In the genomic region with DNA sequence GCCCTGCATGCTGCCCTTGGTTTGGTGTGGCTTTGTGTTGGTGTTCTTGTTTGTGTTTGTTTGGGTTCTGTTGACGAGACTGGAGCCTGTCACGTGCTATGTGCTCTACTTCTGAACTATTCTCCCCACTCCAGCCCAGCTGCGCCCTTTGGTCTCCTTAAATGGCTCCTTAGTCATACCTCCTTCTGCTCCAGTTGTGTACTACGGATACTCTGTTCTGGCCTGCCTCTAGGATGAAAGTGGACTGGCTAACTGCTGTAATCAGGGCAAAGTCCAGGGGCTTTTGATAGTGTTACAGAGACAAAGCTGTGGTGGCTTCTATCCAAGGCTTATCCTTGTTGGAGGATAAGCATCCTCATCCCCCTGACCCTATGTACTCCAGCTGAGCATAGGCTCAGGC, we compare ENCODE assay signal across 27 mouse cellular contexts.
"Had no signal": no experiment of that assay in that cellular context is flagged by ENCODE, and none has a peak within 500 bp of the region (broad histone marks: within the 10 kb centered on the region; RNA-seq: fewer than 3 reads in every experiment).

No protein-coding gene starts in this region.

- H3K4me3 ChIP-seq: gastrocnemius, adult 2 months; heart, embryonic 10.5 days; heart, embryonic 12.5 days; hindbrain, embryonic 10.5 days; hindbrain, embryonic 12.5 days; kidney, embryonic 15.5 days; limb, embryonic 10.5 days; limb, embryonic 12.5 days; liver, embryonic 13.5 days had no signal

- H3K27ac ChIP-seq: gastrocnemius, adult 2 months; heart, embryonic 10.5 days; hindbrain, embryonic 10.5 days; hindbrain, embryonic 12.5 days; hindbrain, embryonic 14.5 days; kidney, embryonic 15.5 days; kidney, postnatal 0 days; limb, embryonic 10.5 days; limb, embryonic 12.5 days; liver, embryonic 13.5 days had no signal

- H3K9me3 ChIP-seq: heart, embryonic 10.5 days; heart, embryonic 12.5 days; hindbrain, embryonic 10.5 days; hindbrain, embryonic 12.5 days; kidney, embryonic 15.5 days; limb, embryonic 10.5 days; limb, embryonic 12.5 days; liver, embryonic 13.5 days had no signal

- H3K9ac ChIP-seq: heart, embryonic 12.5 days; hindbrain, embryonic 12.5 days; hindbrain, embryonic 14.5 days; kidney, embryonic 15.5 days; limb, embryonic 12.5 days; liver, embryonic 13.5 days had no signal

- ATAC-seq: hindbrain, embryonic 16.5 days; inflammation-experienced regulatory T-cells, adult 6 months had no signal

- H3K36me3 ChIP-seq: heart, embryonic 10.5 days; heart, embryonic 12.5 days; hindbrain, embryonic 10.5 days; hindbrain, embryonic 12.5 days; kidney, embryonic 15.5 days; limb, embryonic 10.5 days; limb, embryonic 12.5 days; liver, embryonic 13.5 days had no signal

- H3K4me2 ChIP-seq: heart, embryonic 12.5 days; hindbrain, embryonic 12.5 days; hindbrain, embryonic 14.5 days; kidney, embryonic 15.5 days; limb, embryonic 12.5 days; liver, embryonic 11.5 days; liver, embryonic 13.5 days had no signal

- H3K27me3 ChIP-seq: liver, embryonic 13.5 days had no signal

- H3K4me1 ChIP-seq: heart, embryonic 10.5 days; heart, embryonic 12.5 days; hindbrain, embryonic 10.5 days; hindbrain, embryonic 12.5 days; kidney, embryonic 15.5 days; limb, embryonic 10.5 days; limb, embryonic 12.5 days; liver, embryonic 13.5 days had no signal

- DNase-seq: gastrocnemius, adult 2 months; gastrocnemius, postnatal 10 days; gastrocnemius, postnatal 25 days; heart, adult 18-20 months; heart, postnatal 10 days; heart, postnatal 4 days; kidney, adult 11 months; kidney, adult 2 months; kidney, adult 9 months; kidney, postnatal 14 days; kidney, postnatal 36 days; layer of hippocampus, adult 9-11 months; layer of hippocampus, postnatal 36 days; liver; liver, embryonic 13.5 days had no signal
